Mouse (Mus musculus) hindbrain, embryonic 14.5 days (tissue): ENCODE results near the gene 2610002M06Rik. TPM values are rescaled to one million over a fixed set of nuclear protein-coding genes. Genes with fewer than 3 reads are reported as not detected.

ENCODE experiments used
- ATAC-seq: fragments of 200-750 bp; cut with Nextera tagmentation; 2 replicates; pipeline ENCODE4 v1.8.0; 2017; ENCODE audit warnings: moderate number of reproducible peaks, mild to moderate bottlenecking, moderate TSS enrichment, moderate library complexity; ENCODE audit not compliant: low FRiP score
- DNase-seq: peaks from one replicate; pipeline ENCODE4 v3.0.0-alpha.2; 2015; ENCODE audit warnings: low spot score
- H3K27ac ChIP-seq: fragments of 300-500 bp; sonication (generic); 2 replicates; pipeline ENCODE4 v1.5.1; 2014; ENCODE audit warnings: mild to moderate bottlenecking, moderate library complexity
- H3K27me3 ChIP-seq: fragments of 300-500 bp; sonication (generic); 2 replicates; pipeline ENCODE4 v1.6.1; 2014; ENCODE audit warnings: mild to moderate bottlenecking, low read length, mixed read lengths; ENCODE audit not compliant: control insufficient read depth, insufficient read depth
- H3K36me3 ChIP-seq: fragments of 300-500 bp; sonication (generic); replicated peaks from 2 replicates; pipeline ENCODE4 v1.6.1; 2014; ENCODE audit not compliant: control insufficient read depth, insufficient read depth
- H3K4me1 ChIP-seq: fragments of 300-500 bp; sonication (generic); replicated peaks from 2 replicates; pipeline ENCODE4 v1.6.1; 2014; ENCODE audit warnings: antibody characterized with exemption, low read length, mixed read lengths; ENCODE audit not compliant: control insufficient read depth, insufficient read depth
- H3K4me2 ChIP-seq: fragments of 300-500 bp; sonication (generic); replicated peaks from 2 replicates; pipeline ENCODE4 v1.6.1; 2014; ENCODE audit warnings: mild to moderate bottlenecking, moderate library complexity
- H3K4me3 ChIP-seq: fragments of 300-500 bp; sonication (generic); replicated peaks from 2 replicates; pipeline ENCODE4 v1.5.1; 2014; ENCODE audit warnings: mild to moderate bottlenecking, low read length
- H3K9ac ChIP-seq: fragments of 300-500 bp; sonication (generic); 2 replicates; pipeline ENCODE4 v1.6.1; 2014
- H3K9me3 ChIP-seq: fragments of 300-500 bp; sonication (generic); 2 replicates; pipeline ENCODE4 v1.6.1; 2016; ENCODE audit warnings: low read length; ENCODE audit not compliant: control insufficient read depth
- WGBS: fragments of 180-500 bp; shearing (Covaris S2); extraction: QIAGEN DNeasy Blood & Tissue Kit; methylation state at CpG from one replicate; pipeline ENCODE4 v1.1.7; 2014; 5-methylcytosine and 5-hydroxymethylcytosine counted together
- polyA plus RNA-seq: library from polyadenylated mRNA; unstranded; fragments of >200 nt; fragmentation: Nextera tagmentation; extraction: Ambion mirVana; gene quantifications from 2 replicates; pipeline ENCODE4 v1.2.1, GENCODE M21; 2014

2610002M06Rik gene
- 25.8 and 29.2 TPM in 2 replicates for polyA plus RNA-seq

GRCm38 (mm10) chrX:107816218-107816554, at the start of gene 2610002M06Rik:
TSS of gene 2610002M06Rik (minus strand) at chrX:107816334.
- 28% methylated on average over 27 of the region's 28 CpGs for WGBS
- peak within 1 kb of the TSS; percentile 43 for H3K27ac ChIP-seq
- H3K4me1 ChIP-seq = peaks cover 4% of the 10 kb centered on the region; the same call in 1 of the 2 replicates
- H3K4me3 ChIP-seq = peak within 1 kb of the TSS; percentile 58
- peak; percentile 86 for DNase-seq
- peak; percentile 99 for ATAC-seq
- H3K27me3 ChIP-seq = no peaks in the 10 kb centered on the region
- peak within 1 kb of the TSS; percentile 71 for H3K9ac ChIP-seq
- H3K4me2 ChIP-seq = peak within 1 kb of the TSS; percentile 54
- no peaks in the 10 kb centered on the region for H3K36me3 ChIP-seq
- H3K9me3 ChIP-seq = no peaks in the 10 kb centered on the region

GRCm38 (mm10) chrX:107858165-107858564, 42.0 kb upstream of the 2610002M06Rik start:
- DNase-seq = no peak
- no peak overlapping the region for H3K4me3 ChIP-seq
- H3K9me3 ChIP-seq = no peaks in the 10 kb centered on the region
- H3K27me3 ChIP-seq = no peaks in the 10 kb centered on the region
- no peak for ATAC-seq
- H3K4me2 ChIP-seq = no peak overlapping the region
- H3K27ac ChIP-seq = no peak overlapping the region
- no peaks in the 10 kb centered on the region for H3K36me3 ChIP-seq
- WGBS = 23% methylated on average over 4 of the region's 4 CpGs
- no peak overlapping the region for H3K9ac ChIP-seq
- no peaks in the 10 kb centered on the region for H3K4me1 ChIP-seq

GRCm38 (mm10) chrX:107816726-107817125, 592 bp upstream of the 2610002M06Rik start:
- Histone ChIP-seq H3K4me3 (0 out of 2 replicates have a peak overlapping the region, but pooled peaks have one; percentile 58), H3K27me3 (no peaks in the 10 kb centered on the region), H3K27ac (no peak overlapping the region), H3K9me3 (no peaks in the 10 kb centered on the region), H3K4me2 (peak overlapping the region; percentile 54), H3K36me3 (no peaks in the 10 kb centered on the region), H3K4me1 (peaks cover 4% of the 10 kb centered on the region; the same call in 1 of the 2 replicates), H3K9ac (no peak overlapping the region)
- ATAC-seq = no peak
- DNase-seq = no peak
- WGBS = 90% methylated on average over 6 of the region's 6 CpGs

GRCm38 (mm10) chrX:107815502-107816217, 474 bp downstream of the 2610002M06Rik start:
- ATAC-seq = peak; percentile 68
- Histone ChIP-seq H3K36me3 (no peaks in the 10 kb centered on the region), H3K27ac (peak overlapping the region; percentile 43), H3K27me3 (no peaks in the 10 kb centered on the region), H3K4me2 (peak overlapping the region; percentile 54), H3K9ac (peak overlapping the region; percentile 71), H3K4me1 (peaks cover 4% of the 10 kb centered on the region; the same call in 1 of the 2 replicates), H3K4me3 (peak overlapping the region; percentile 58), H3K9me3 (no peaks in the 10 kb centered on the region)
- no peak for DNase-seq
- WGBS = 16% methylated on average over 31 of the region's 32 CpGs

GRCm38 (mm10) chrX:107812120-107812519, 4.0 kb downstream of the 2610002M06Rik start:
- Histone ChIP-seq H3K9me3 (no peaks in the 10 kb centered on the region), H3K4me3 (no peak overlapping the region), H3K27ac (no peak overlapping the region), H3K4me2 (no peak overlapping the region), H3K4me1 (peaks cover 4% of the 10 kb centered on the region; the same call in 1 of the 2 replicates), H3K27me3 (no peaks in the 10 kb centered on the region), H3K36me3 (no peaks in the 10 kb centered on the region), H3K9ac (no peak overlapping the region)
- DNase-seq (no peak), ATAC-seq (no peak)

GRCm38 (mm10) chrX:107796919-107797318, 19.2 kb downstream of the 2610002M06Rik start:
- H3K27ac ChIP-seq = no peak overlapping the region
- WGBS = 87% methylated on average over 2 of the region's 2 CpGs
- no peaks in the 10 kb centered on the region for H3K9me3 ChIP-seq
- DNase-seq (no peak), ATAC-seq (no peak)
- no peaks in the 10 kb centered on the region for H3K4me1 ChIP-seq
- H3K27me3 ChIP-seq = no peaks in the 10 kb centered on the region
- no peaks in the 10 kb centered on the region; the same call in 1 of the 2 replicates for H3K36me3 ChIP-seq
- no peak overlapping the region for H3K4me2 ChIP-seq
- no peak overlapping the region for H3K9ac ChIP-seq
- no peak overlapping the region for H3K4me3 ChIP-seq

- no peak overlapping the region for H3K4me2 ChIP-seq
- no peaks in the 10 kb centered on the region for H3K9me3 ChIP-seq
- ATAC-seq (no peak), DNase-seq (no peak)
- no peaks in the 10 kb centered on the region for H3K4me1 ChIP-seq
- H3K27ac ChIP-seq = no peak overlapping the region
- H3K36me3 ChIP-seq = no peaks in the 10 kb centered on the region; the same call in 1 of the 2 replicates
- WGBS = 64% methylated on average over 1 of the region's 1 CpGs
- no peak overlapping the region for H3K9ac ChIP-seq
- no peak overlapping the region for H3K4me3 ChIP-seq
- H3K27me3 ChIP-seq = no peaks in the 10 kb centered on the region
Measured at GRCm38 (mm10) chrX:107795785-107796184, 20.3 kb downstream of the 2610002M06Rik start.

GRCm38 (mm10) chrX:107792290-107792689, 23.8 kb downstream of the 2610002M06Rik start, which contains the start of gene Tent5d:
TSS of gene Tent5d (plus strand) at chrX:107792590.
- Histone ChIP-seq H3K27me3 (no peaks in the 10 kb centered on the region), H3K4me1 (no peaks in the 10 kb centered on the region), H3K9me3 (no peaks in the 10 kb centered on the region), H3K27ac (no peak within 1 kb of the TSS), H3K36me3 (no peaks in the 10 kb centered on the region; the same call in 1 of the 2 replicates), H3K4me3 (no peak within 1 kb of the TSS), H3K4me2 (no peak within 1 kb of the TSS), H3K9ac (no peak within 1 kb of the TSS)
- ATAC-seq = no peak
- DNase-seq = no peak
- WGBS = 88% methylated on average over 1 of the region's 1 CpGs

- Histone ChIP-seq H3K4me2 (no peak overlapping the region), H3K27ac (no peak overlapping the region), H3K4me1 (no peaks in the 10 kb centered on the region), H3K27me3 (no peaks in the 10 kb centered on the region), H3K36me3 (no peaks in the 10 kb centered on the region; the same call in 1 of the 2 replicates), H3K4me3 (no peak overlapping the region), H3K9me3 (no peaks in the 10 kb centered on the region), H3K9ac (no peak overlapping the region)
- ATAC-seq (no peak), DNase-seq (no peak)
- 27% methylated on average over 8 of the region's 8 CpGs for WGBS
Measured at GRCm38 (mm10) chrX:107790750-107791493, 25.2 kb downstream of the 2610002M06Rik start.
